Mouse (Mus musculus) stomach, postnatal 0 days (tissue): Measurements from ENCODE around the gene Gpc4.

Source experiments
- CTCF ChIP-seq: IDR thresholded peaks from 2 replicates; pipeline ENCODE4 v1.5.1; 2016; ENCODE audit warnings: antibody characterized with exemption, low read depth, mild to moderate bottlenecking, moderate library complexity
- EP300 ChIP-seq: optimal IDR thresholded peaks from 2 replicates; pipeline ENCODE3; 2016; ENCODE audit warnings: antibody characterized with exemption

DNA sequence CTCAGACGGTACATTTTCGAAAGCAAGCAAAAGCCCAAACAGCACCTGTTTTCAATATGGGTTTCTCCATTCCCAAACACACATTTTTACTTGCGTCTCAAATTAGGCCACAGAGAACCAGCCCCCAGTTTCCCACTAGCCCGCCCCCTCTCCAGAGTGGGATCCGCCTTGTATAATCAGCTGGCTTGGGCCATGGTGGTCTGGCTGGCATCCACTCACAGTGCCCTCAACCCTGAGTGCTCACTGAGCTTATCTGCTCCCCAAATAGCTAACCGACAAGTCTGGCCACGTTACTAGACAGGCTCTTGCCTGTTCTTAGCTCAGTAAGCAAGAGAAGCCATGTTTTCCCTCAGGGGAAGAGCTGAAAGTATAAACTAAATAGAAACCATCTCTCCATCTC lies 134.9 kb downstream of the Gpc4 start:
- TF ChIP-seq CTCF = no peak
- no peak for TF ChIP-seq EP300
